Mouse (Mus musculus) skeletal muscle tissue, adult 2 months (tissue): Measurements from ENCODE around the gene Zfp989.
"Not testable (repeated sequence)": the region's sequence is repeated elsewhere in the genome, so short reads cannot be mapped to it uniquely, and the experiment has no call there.

Experiments
- DNase-seq: peaks from one replicate; pipeline ENCODE4 v3.0.0-alpha.2; 2012; ENCODE audit warnings: low read depth, low spot score

The Zfp989 gene

GRCm38 (mm10) chr4:146971757-146972156 is at the start of gene Zfp989:
Zfp989 (plus strand) TSS chr4:146971976.
- DNase-seq = not testable (repeated sequence)

- no peak for DNase-seq
These were observed 39.3 kb upstream of the Zfp989 start for GRCm38 (mm10) chr4:146932311-146933082.

GRCm38 (mm10) chr4:146941691-146942090 is 30.1 kb upstream of the Zfp989 start:
- DNase-seq = not testable (repeated sequence)

DNA sequence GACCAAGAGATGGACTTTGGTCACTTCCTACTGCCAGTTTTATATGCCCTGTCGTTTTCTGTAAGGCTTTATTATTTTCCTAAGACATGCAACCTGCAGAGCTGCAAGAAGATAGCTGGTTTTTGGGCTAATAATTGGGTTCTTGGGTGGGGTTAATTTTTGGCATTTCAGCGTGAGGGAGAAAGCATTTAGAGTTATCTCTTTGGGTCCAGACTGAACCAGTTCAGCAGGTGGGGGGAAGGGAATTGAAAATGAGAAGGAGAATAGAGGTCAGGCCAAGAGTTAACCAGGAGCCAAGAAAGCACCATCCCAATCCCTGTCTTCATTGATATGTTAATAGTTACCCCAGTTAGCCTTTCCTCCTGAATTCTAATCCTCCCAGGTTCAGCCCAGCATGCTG is 4.8 kb downstream of the Zfp989 start:
- DNase-seq = not testable (repeated sequence)

- DNase-seq = not testable (repeated sequence)
These were observed 46.6 kb downstream of the Zfp989 start for GRCm38 (mm10) chr4:147018400-147018799.

DNA sequence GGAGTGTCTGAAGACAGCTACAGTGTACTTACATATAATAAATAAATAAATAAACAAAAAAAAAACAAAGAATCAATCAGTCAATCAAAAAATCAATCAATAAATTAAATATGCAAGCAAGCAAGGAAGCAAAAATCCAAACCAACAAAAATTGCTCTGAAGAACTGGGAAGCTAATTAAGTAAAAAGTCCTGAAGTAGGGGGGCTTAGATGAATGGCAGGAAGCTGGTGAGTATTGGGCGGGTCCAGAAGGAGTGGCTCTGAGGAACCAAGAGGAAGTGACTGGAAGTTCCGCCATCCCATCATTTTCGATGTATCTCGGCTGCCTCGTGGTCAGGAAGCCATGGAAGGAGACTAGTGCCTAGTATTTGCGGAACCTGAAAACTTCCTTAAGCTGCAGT is 49.8 kb downstream of the Zfp989 start, which contains the start of gene Rex2:
Gene Rex2, plus strand, starts transcription at position 301 of the 400 bp plus-strand sequence.
- not testable (repeated sequence) for DNase-seq

DNA sequence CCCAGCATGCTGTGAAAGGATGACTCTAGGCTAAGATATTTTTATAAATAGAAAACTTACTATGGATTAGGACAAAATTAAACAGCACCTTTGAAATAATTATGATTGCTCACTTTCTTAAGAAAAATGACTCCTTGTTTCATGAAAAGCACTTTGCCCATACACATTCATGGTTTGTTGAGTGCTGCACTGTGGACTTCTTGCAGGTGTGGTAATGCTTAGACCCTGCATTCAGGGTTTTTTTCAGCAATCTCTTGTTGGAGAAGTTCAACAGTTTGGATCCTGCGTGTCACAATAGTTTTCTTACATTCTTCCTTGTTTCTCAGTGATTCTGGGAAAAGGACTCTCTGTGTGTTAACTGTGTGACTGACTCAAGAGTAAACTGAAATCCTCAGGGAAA is 54.6 kb downstream of the Zfp989 start:
- DNase-seq = not testable (repeated sequence)

DNA sequence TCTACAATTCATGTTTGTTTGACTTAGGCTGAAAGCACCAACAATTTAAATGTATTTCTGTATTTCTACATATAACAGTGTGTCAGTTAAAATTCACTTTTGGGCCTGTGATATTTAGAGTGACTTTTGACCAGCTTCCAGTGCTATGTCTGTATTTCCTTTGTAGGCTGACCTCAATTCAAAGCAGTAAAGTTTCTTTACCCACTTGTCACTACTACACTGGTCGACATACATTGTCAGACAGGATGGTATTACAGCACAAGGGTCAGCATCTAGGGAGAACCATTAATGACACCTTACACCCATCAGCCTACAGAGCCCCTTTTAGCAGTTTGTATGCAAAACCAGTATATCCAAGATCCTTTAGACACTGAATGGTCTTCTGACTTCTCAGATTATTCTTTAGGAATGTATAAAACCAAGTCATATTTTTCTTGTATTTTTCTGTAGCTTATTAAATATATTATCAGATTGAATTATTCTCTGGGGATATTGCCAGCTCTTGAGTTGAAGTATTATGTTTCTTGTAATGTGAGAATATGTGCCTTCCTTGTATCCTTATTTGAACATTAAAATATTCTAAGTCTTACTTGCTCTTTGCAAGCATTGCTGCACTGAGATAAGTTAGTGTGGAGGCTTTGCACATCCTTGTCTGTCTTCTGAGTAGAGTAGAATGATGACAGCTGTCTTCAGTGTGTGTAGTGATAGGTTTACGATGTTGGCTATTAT is 59.7 kb downstream of the Zfp989 start:
- not testable (repeated sequence) for DNase-seq
